ENCODE assay signal across 15 mouse cellular contexts in genomic region chr2:25286314-25286713, GRCm38 (mm10). TPM values are rescaled to one million over a fixed set of nuclear protein-coding genes. Genes with fewer than 3 reads are reported as not detected.
DNase-seq lines count a peak whose midpoint lies in the region; ATAC-seq and TF ChIP-seq lines count a peak whose summit lies in the region.
"Had no signal": no experiment of that assay in that cellular context is flagged by ENCODE, and none has a peak within 500 bp of the region (broad histone marks: within the 10 kb centered on the region; RNA-seq: fewer than 3 reads in every experiment).

No protein-coding gene starts in this region.

- no peak overlapping the region for H3K4me3 ChIP-seq in kidney, adult 2 months (ENCODE audit: insufficient read depth, low read depth, low read length)
- H3K4me3 ChIP-seq in neural tube, embryonic 15.5 days (replicated peaks), result no peak overlapping the region
- H3K4me3 ChIP-seq in intestine, embryonic 15.5 days (replicated peaks), result no peak overlapping the region
- no peak overlapping the region for H3K4me3 ChIP-seq in stomach, embryonic 14.5 days (ENCODE audit: low read depth, low read length)
- H3K4me3 ChIP-seq in heart, embryonic 12.5 days, result no peak overlapping the region

- no peak for TF ChIP-seq CTCF in kidney, adult 2 months (conservative IDR thresholded peaks at IDR 0.05; ENCODE audit: insufficient read depth, insufficient read length, low read depth, low read length)

- peaks cover 8% of the 10 kb centered on the region for H3K4me1 ChIP-seq in kidney, adult 2 months (ENCODE audit: control insufficient read depth, insufficient read depth, low read length)
- peaks cover 41% of the 10 kb centered on the region for H3K4me1 ChIP-seq in neural tube, embryonic 15.5 days
- H3K4me1 ChIP-seq in intestine, embryonic 15.5 days (replicated peaks), result peaks cover 20% of the 10 kb centered on the region
- peaks cover 11% of the 10 kb centered on the region; the same call in 1 of the 2 replicates for H3K4me1 ChIP-seq in stomach, embryonic 14.5 days (ENCODE audit: control insufficient read depth, insufficient read depth, low read length)
- peaks cover 32% of the 10 kb centered on the region for H3K4me1 ChIP-seq in heart, embryonic 12.5 days (replicated peaks)

- no peak overlapping the region for H3K9ac ChIP-seq in neural tube, embryonic 15.5 days (replicated peaks)
- H3K9ac ChIP-seq in intestine, embryonic 15.5 days, result no peak overlapping the region; the same call in 1 of the 2 replicates
- H3K9ac ChIP-seq in stomach, embryonic 14.5 days (replicated peaks; ENCODE audit: low read depth, low read length), result no peak overlapping the region
- no peak overlapping the region for H3K9ac ChIP-seq in heart, embryonic 12.5 days

- no peak overlapping the region for H3K4me2 ChIP-seq in neural tube, embryonic 15.5 days
- peak overlapping the region; percentile 17 for H3K4me2 ChIP-seq in intestine, embryonic 15.5 days (replicated peaks)
- H3K4me2 ChIP-seq in stomach, embryonic 14.5 days (replicated peaks; ENCODE audit: low read depth, low read length), result peak overlapping the region; percentile 6; the same call in 1 of the 2 replicates
- H3K4me2 ChIP-seq in heart, embryonic 12.5 days, result no peak overlapping the region
- H3K4me2 ChIP-seq: midbrain, embryonic 11.5 days had no signal

- WGBS in kidney, adult 2 months, result 74% methylated on average over 1 of the region's 1 CpGs
- WGBS in neural tube, embryonic 15.5 days, result 92% methylated on average over 1 of the region's 1 CpGs
- 67% methylated on average over 1 of the region's 1 CpGs for WGBS in intestine, embryonic 15.5 days
- 54% methylated on average over 1 of the region's 1 CpGs for WGBS in stomach, embryonic 14.5 days
- 58% methylated on average over 1 of the region's 1 CpGs for WGBS in heart, embryonic 12.5 days

- no peak for TF ChIP-seq POLR2A in kidney, adult 2 months (IDR thresholded peaks at IDR 0.05; ENCODE audit: low read depth, low read length)

- H3K27me3 ChIP-seq in kidney, adult 2 months (replicated peaks; ENCODE audit: control insufficient read depth, insufficient read depth, low read length), result no peaks in the 10 kb centered on the region
- H3K27me3 ChIP-seq in neural tube, embryonic 15.5 days (replicated peaks), result peaks cover 35% of the 10 kb centered on the region
- H3K27me3 ChIP-seq in intestine, embryonic 15.5 days (replicated peaks), result peaks cover 35% of the 10 kb centered on the region
- H3K27me3 ChIP-seq in stomach, embryonic 14.5 days (ENCODE audit: control insufficient read depth, insufficient read depth, low read length), result peaks cover 28% of the 10 kb centered on the region
- H3K27me3 ChIP-seq in heart, embryonic 12.5 days (replicated peaks), result peaks cover 49% of the 10 kb centered on the region

- peak overlapping the region; percentile 69 for H3K27ac ChIP-seq in kidney, adult 2 months (ENCODE audit: insufficient read depth, low read depth, low read length)
- 0 out of 2 replicates have a peak overlapping the region, but pooled peaks have one; percentile 4 for H3K27ac ChIP-seq in neural tube, embryonic 15.5 days (replicated peaks)
- peak overlapping the region; percentile 71 for H3K27ac ChIP-seq in intestine, embryonic 15.5 days
- peak overlapping the region; percentile 88 for H3K27ac ChIP-seq in stomach, embryonic 14.5 days (ENCODE audit: low read length)
- H3K27ac ChIP-seq in heart, embryonic 12.5 days (ENCODE audit: poor library complexity, severe bottlenecking), result no peak overlapping the region

- DNase-seq in kidney, adult 2 months, result no peak
- no peak for DNase-seq in kidney, postnatal 14 days
- no peak for DNase-seq in neural tube, embryonic 10.5 days (ENCODE audit: extremely low spot score, low spot score)
- DNase-seq in thymus, postnatal 36 days, result no peak
- DNase-seq: adrenal gland, adult 8-10 months; heart, postnatal 36 days; retina, postnatal 1 day had no signal

- no peaks in the 10 kb centered on the region for H3K9me3 ChIP-seq in neural tube, embryonic 15.5 days (replicated peaks)
- H3K9me3 ChIP-seq in intestine, embryonic 15.5 days, result no peaks in the 10 kb centered on the region
- no peaks in the 10 kb centered on the region for H3K9me3 ChIP-seq in stomach, embryonic 14.5 days (ENCODE audit: control insufficient read depth, low read depth, low read length)
- H3K9me3 ChIP-seq in heart, embryonic 12.5 days (replicated peaks), result no peaks in the 10 kb centered on the region

- H3K36me3 ChIP-seq in kidney, adult 2 months (ENCODE audit: control insufficient read depth, insufficient read depth, low read length), result no peaks in the 10 kb centered on the region; the same call in 1 of the 2 replicates
- H3K36me3 ChIP-seq in neural tube, embryonic 15.5 days, result peaks cover 34% of the 10 kb centered on the region
- peaks cover 29% of the 10 kb centered on the region for H3K36me3 ChIP-seq in intestine, embryonic 15.5 days
- H3K36me3 ChIP-seq in stomach, embryonic 14.5 days (ENCODE audit: control insufficient read depth, insufficient read depth, low read length), result peaks cover 42% of the 10 kb centered on the region
- H3K36me3 ChIP-seq in heart, embryonic 12.5 days, result peaks cover 48% of the 10 kb centered on the region

- no peak for ATAC-seq in neural tube, embryonic 15.5 days (ENCODE audit: low FRiP score)
- peak; percentile 42 for ATAC-seq in intestine, embryonic 15.5 days
- no peak for ATAC-seq in stomach, embryonic 14.5 days (ENCODE audit: insufficient number of reproducible peaks, insufficient read depth, low FRiP score, low read depth)
- no peak for ATAC-seq in heart, embryonic 12.5 days (ENCODE audit: insufficient number of reproducible peaks, low FRiP score)
- ATAC-seq: inflammation-experienced regulatory T-cells, adult 6 months had no signal

RNA-seq across cellular contexts. Expression of gene Tmem210, which starts 1.6 kb away (rescaled TPM):
- polyA plus RNA-seq in kidney, adult 2 months (2012; rRNA removed), result not detected in 2 replicates
- polyA plus RNA-seq in neural tube, embryonic 15.5 days (2015; fragmentation: Nextera tagmentation; extraction: Ambion mirVana), result not detected in 2 replicates
- not detected in 2 replicates for polyA plus RNA-seq in intestine, embryonic 15.5 days (2015; fragmentation: Nextera tagmentation; extraction: Ambion mirVana)
- not detected in 2 replicates for polyA plus RNA-seq in stomach, embryonic 14.5 days (2014; fragmentation: Nextera tagmentation; extraction: Ambion mirVana)
- polyA plus RNA-seq in heart, embryonic 12.5 days (2016; fragmentation: Nextera tagmentation; extraction: Ambion mirVana), result not detected in 2 replicates
- polyA plus RNA-seq: embryonic facial prominence, embryonic 11.5 days; inflammation-experienced regulatory T-cells, adult 6 months; limb, embryonic 11.5 days; midbrain, embryonic 11.5 days had no signal

RNA-seq across cellular contexts. Expression of gene Lrrc26, which starts 3.4 kb away (rescaled TPM):
- 2.7 and 3.0 TPM in 2 replicates for polyA plus RNA-seq in kidney, adult 2 months (2012; rRNA removed)
- polyA plus RNA-seq in neural tube, embryonic 15.5 days (2015; fragmentation: Nextera tagmentation; extraction: Ambion mirVana), result 0.22 and 0.26 TPM in 2 replicates
- 0.43 and 1.8 TPM in 2 replicates for polyA plus RNA-seq in intestine, embryonic 15.5 days (2015; fragmentation: Nextera tagmentation; extraction: Ambion mirVana)
- polyA plus RNA-seq in stomach, embryonic 14.5 days (2014; fragmentation: Nextera tagmentation; extraction: Ambion mirVana), result 1.9 and 3.4 TPM in 2 replicates
- polyA plus RNA-seq in heart, embryonic 12.5 days (2016; fragmentation: Nextera tagmentation; extraction: Ambion mirVana), result not detected in 2 replicates
- polyA plus RNA-seq: embryonic facial prominence, embryonic 11.5 days; inflammation-experienced regulatory T-cells, adult 6 months; limb, embryonic 11.5 days; midbrain, embryonic 11.5 days had no signal

RNA-seq across cellular contexts. Expression of gene Anapc2, which starts 14.0 kb away (rescaled TPM):
- 82.6 and 92.3 TPM in 2 replicates for polyA plus RNA-seq in kidney, adult 2 months (2012; rRNA removed)
- 125 and 129 TPM in 2 replicates for polyA plus RNA-seq in neural tube, embryonic 15.5 days (2015; fragmentation: Nextera tagmentation; extraction: Ambion mirVana)
- polyA plus RNA-seq in intestine, embryonic 15.5 days (2015; fragmentation: Nextera tagmentation; extraction: Ambion mirVana), result 95.8 and 103 TPM in 2 replicates
- polyA plus RNA-seq in stomach, embryonic 14.5 days (2014; fragmentation: Nextera tagmentation; extraction: Ambion mirVana), result 108 and 116 TPM in 2 replicates
- 83.4 and 87.7 TPM in 2 replicates for polyA plus RNA-seq in heart, embryonic 12.5 days (2016; fragmentation: Nextera tagmentation; extraction: Ambion mirVana)

RNA-seq across cellular contexts. Expression of gene Ssna1, which starts 14.1 kb away (rescaled TPM):
- 46.2 and 48.8 TPM in 2 replicates for polyA plus RNA-seq in kidney, adult 2 months (2012; rRNA removed)
- 177 and 183 TPM in 2 replicates for polyA plus RNA-seq in neural tube, embryonic 15.5 days (2015; fragmentation: Nextera tagmentation; extraction: Ambion mirVana)
- 200 and 212 TPM in 2 replicates for polyA plus RNA-seq in intestine, embryonic 15.5 days (2015; fragmentation: Nextera tagmentation; extraction: Ambion mirVana)
- polyA plus RNA-seq in stomach, embryonic 14.5 days (2014; fragmentation: Nextera tagmentation; extraction: Ambion mirVana), result 241 and 246 TPM in 2 replicates
- 131 and 133 TPM in 2 replicates for polyA plus RNA-seq in heart, embryonic 12.5 days (2016; fragmentation: Nextera tagmentation; extraction: Ambion mirVana)

RNA-seq across cellular contexts. Expression of gene Tprn, which starts 23.9 kb away (rescaled TPM):
- polyA plus RNA-seq in kidney, adult 2 months (2012; rRNA removed), result 81.0 and 85.4 TPM in 2 replicates
- 14.8 and 16.3 TPM in 2 replicates for polyA plus RNA-seq in neural tube, embryonic 15.5 days (2015; fragmentation: Nextera tagmentation; extraction: Ambion mirVana)
- polyA plus RNA-seq in intestine, embryonic 15.5 days (2015; fragmentation: Nextera tagmentation; extraction: Ambion mirVana), result 20.7 and 23.6 TPM in 2 replicates
- polyA plus RNA-seq in stomach, embryonic 14.5 days (2014; fragmentation: Nextera tagmentation; extraction: Ambion mirVana), result 6.2 and 8.5 TPM in 2 replicates
- 4.9 and 5.1 TPM in 2 replicates for polyA plus RNA-seq in heart, embryonic 12.5 days (2016; fragmentation: Nextera tagmentation; extraction: Ambion mirVana)

Comparison
In these comparisons a context has a peak if more than half of its experiments do, and no peak if none do; other contexts are left out.
1. H3K4me2 ChIP-seq: peak in intestine, embryonic 15.5 days (single experiment) and stomach, embryonic 14.5 days (single experiment); none in neural tube, embryonic 15.5 days (single experiment) and heart, embryonic 12.5 days (single experiment).